Comparison of ENCODE assay signal across 8 mouse cellular contexts in the genomic region with DNA sequence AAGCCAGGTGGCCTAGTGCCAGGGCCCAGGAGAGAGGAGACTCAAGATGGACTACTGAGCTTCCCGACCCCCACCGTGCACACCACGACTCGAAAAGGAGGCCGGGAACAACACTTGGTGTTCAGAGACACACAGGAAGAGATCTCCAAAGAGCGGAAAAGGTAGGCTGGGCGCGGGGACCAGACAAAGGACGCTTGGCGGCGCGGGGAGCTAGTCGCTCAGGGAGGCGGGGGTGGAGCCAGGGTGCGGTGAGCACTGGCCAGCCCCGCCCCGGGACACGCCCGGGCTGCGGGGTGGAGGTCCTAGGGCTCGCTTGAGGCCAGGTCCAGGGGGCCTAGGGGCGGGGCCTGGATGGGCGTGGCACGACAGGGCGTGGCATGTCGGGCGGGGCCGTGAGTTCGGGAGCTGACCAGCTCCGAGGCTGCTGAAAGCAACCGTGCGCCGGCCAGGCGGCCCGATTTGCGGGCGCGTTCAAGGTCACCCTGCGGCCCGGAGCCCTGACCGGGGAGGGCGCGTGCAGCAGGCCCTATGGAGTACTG. TPM values are rescaled to one million over a fixed set of nuclear protein-coding genes. Genes with fewer than 3 reads are reported as not detected.
A peak's percentile ranks its signal among the peaks of the same experiment; 100 is the strongest.
DNase-seq lines count a peak whose midpoint lies in the region; ATAC-seq and TF ChIP-seq lines count a peak whose summit lies in the region.

No protein-coding gene starts in this region.

- H3K9me3 ChIP-seq in forebrain, postnatal 0 days (ENCODE audit: low read length), result no peaks in the 10 kb centered on the region

- H3K4me3 ChIP-seq in forebrain, postnatal 0 days (ENCODE audit: low read depth, low read length), result peak overlapping the region; percentile 92

- H3K4me1 ChIP-seq in forebrain, postnatal 0 days (ENCODE audit: insufficient read depth), result peaks cover 19% of the 10 kb centered on the region

- WGBS in forebrain, postnatal 0 days, result under 1% methylated on average over 28 of the region's 43 CpGs

- peak overlapping the region; percentile 95 for H3K27ac ChIP-seq in forebrain, postnatal 0 days (ENCODE audit: low read depth, low read length)

- H3K27me3 ChIP-seq in forebrain, postnatal 0 days (ENCODE audit: insufficient read depth, low read length), result no peaks in the 10 kb centered on the region

- H3K36me3 ChIP-seq in forebrain, postnatal 0 days (ENCODE audit: insufficient read depth), result 0 out of 2 replicates have a peak, but pooled peaks cover 6% of the 10 kb centered on the region

- peak; percentile 81 for DNase-seq in adrenal gland, adult 2 months
- DNase-seq in cerebellum, adult 8-10 months, result peak; percentile 87
- DNase-seq in forebrain, postnatal 0 days, result peak; percentile 77
- peak; percentile 69 for DNase-seq in induced T-regulatory cell, adult 2 months (ENCODE audit: low read depth)
- DNase-seq in left cerebral cortex, postnatal 14 days (ENCODE audit: low spot score in 2 of 2), result peak; percentile 52 to 64
- peak; percentile 44 to 57 for DNase-seq in lung, postnatal 4 days
- peak; percentile 73 to 80 for DNase-seq in right cerebral cortex, postnatal 10 days (ENCODE audit: low spot score in 2 of 2)

- peak overlapping the region; percentile 79 for H3K4me2 ChIP-seq in forebrain, postnatal 0 days (ENCODE audit: low read depth)

- intact Hi-C loops in left cerebral cortex, postnatal 14 days (cut with DNase I), result loop anchor here (5.0 kb wide), 2 partner anchors 38 to 98 kb away; no protein-coding TSS in a partner anchor

- peak; percentile 0; the same call in 1 of the 2 replicates for ATAC-seq in forebrain, postnatal 0 days
- no peak for ATAC-seq in monocyte, adult 5-6 weeks (replicated peaks; ENCODE audit: insufficient number of reproducible peaks, low FRiP score, low TSS enrichment, poor library complexity, severe bottlenecking)

- H3K9ac ChIP-seq in forebrain, postnatal 0 days, result peak overlapping the region; percentile 95

- TF ChIP-seq CTCF in forebrain, postnatal 0 days (IDR thresholded peaks at IDR 0.05; ENCODE audit: low read depth), result no peak

RNA-seq across cellular contexts. Expression of a gene that starts 1.4 kb away (rescaled TPM):
- 1 to 10 TPM; 2.1 to 2.4 TPM for total RNA-seq in adrenal gland, adult 2 months (2021)
- 1.3 and 1.7 TPM in 2 replicates for polyA plus RNA-seq in adrenal gland, adult 2 months (2012; rRNA removed)
- 159 and 191 TPM in 2 replicates for total RNA-seq in forebrain, postnatal 0 days (2014; rRNA removed)
- polyA plus RNA-seq in forebrain, postnatal 0 days (2015; fragmentation: Nextera tagmentation; extraction: Ambion mirVana), result 51.3 and 74.7 TPM in 2 replicates
- 100 to 1,000 TPM; 155 to 168 TPM for total RNA-seq in left cerebral cortex, postnatal 14 days (2021)
- not detected in 3 replicates for total RNA-seq in monocyte, adult 5-6 weeks (2017)

RNA-seq across cellular contexts. Expression of a gene that starts 20.6 kb away (rescaled TPM):
- not detected for total RNA-seq in adrenal gland, adult 2 months (2021)
- polyA plus RNA-seq in adrenal gland, adult 2 months (2012; rRNA removed), result not detected in 2 replicates
- total RNA-seq in forebrain, postnatal 0 days (2014; rRNA removed), result not detected in 2 replicates
- not detected in 2 replicates for polyA plus RNA-seq in forebrain, postnatal 0 days (2015; fragmentation: Nextera tagmentation; extraction: Ambion mirVana)
- 1 to 10 TPM; 1.4 to 3.7 TPM for total RNA-seq in left cerebral cortex, postnatal 14 days (2021)
- not detected in 3 replicates for total RNA-seq in monocyte, adult 5-6 weeks (2017)

RNA-seq across cellular contexts. Expression of a gene that starts 20.8 kb away (rescaled TPM):
- 1 to 10 TPM; 8.0 to 8.5 TPM for total RNA-seq in adrenal gland, adult 2 months (2021)
- polyA plus RNA-seq in adrenal gland, adult 2 months (2012; rRNA removed), result 19.3 and 20.7 TPM in 2 replicates
- 31.0 and 32.3 TPM in 2 replicates for total RNA-seq in forebrain, postnatal 0 days (2014; rRNA removed)
- 13.3 and 16.3 TPM in 2 replicates for polyA plus RNA-seq in forebrain, postnatal 0 days (2015; fragmentation: Nextera tagmentation; extraction: Ambion mirVana)
- 10 to 100 TPM; 19.0 to 21.6 TPM for total RNA-seq in left cerebral cortex, postnatal 14 days (2021)
- 8.5 to 13.4 TPM (median 13.1 TPM) in 3 replicates for total RNA-seq in monocyte, adult 5-6 weeks (2017)

RNA-seq across cellular contexts. Expression of a gene that starts 34.8 kb away (rescaled TPM):
- 10 to 100 TPM; 50.9 to 70.8 TPM for total RNA-seq in adrenal gland, adult 2 months (2021)
- 52.6 and 65.2 TPM in 2 replicates for polyA plus RNA-seq in adrenal gland, adult 2 months (2012; rRNA removed)
- 55.2 and 59.2 TPM in 2 replicates for total RNA-seq in forebrain, postnatal 0 days (2014; rRNA removed)
- polyA plus RNA-seq in forebrain, postnatal 0 days (2015; fragmentation: Nextera tagmentation; extraction: Ambion mirVana), result 64.1 and 64.7 TPM in 2 replicates
- total RNA-seq in left cerebral cortex, postnatal 14 days (2021), result 10 to 100 TPM; 41.5 to 43.2 TPM
- 7.4 to 18.5 TPM (median 15.5 TPM) in 3 replicates for total RNA-seq in monocyte, adult 5-6 weeks (2017)

RNA-seq across cellular contexts. Expression of a gene that starts 47.8 kb away (rescaled TPM):
- 100 to 1,000 TPM; 166 to 175 TPM for total RNA-seq in adrenal gland, adult 2 months (2021)
- 136 and 209 TPM in 2 replicates for polyA plus RNA-seq in adrenal gland, adult 2 months (2012; rRNA removed)
- 83.2 and 86.5 TPM in 2 replicates for total RNA-seq in forebrain, postnatal 0 days (2014; rRNA removed)
- 48.9 and 67.4 TPM in 2 replicates for polyA plus RNA-seq in forebrain, postnatal 0 days (2015; fragmentation: Nextera tagmentation; extraction: Ambion mirVana)
- 100 to 1,000 TPM in 1 of 2 experiments, 10 to 100 TPM in 1; 98.9 to 102 TPM for total RNA-seq in left cerebral cortex, postnatal 14 days (2021)
- 49.4 to 96.0 TPM (median 60.8 TPM) in 3 replicates for total RNA-seq in monocyte, adult 5-6 weeks (2017)

Comparison
In these comparisons a context has a peak if more than half of its experiments do, and no peak if none do; other contexts are left out.
1. RNA of a gene that starts 1.4 kb away (total RNA-seq): 159 to 191 TPM in forebrain, postnatal 0 days and 155 to 168 TPM in left cerebral cortex, postnatal 14 days; 2.1 to 2.4 TPM in adrenal gland, adult 2 months and not detected in monocyte, adult 5-6 weeks; every median in the first group is over 10 times any median in the second.
2. Peak in every context shown above with its lines, with median percentiles within 50 percentile points of each other: DNase-seq.